14 mouse cellular contexts compared by ENCODE assay signal in the genomic region with DNA sequence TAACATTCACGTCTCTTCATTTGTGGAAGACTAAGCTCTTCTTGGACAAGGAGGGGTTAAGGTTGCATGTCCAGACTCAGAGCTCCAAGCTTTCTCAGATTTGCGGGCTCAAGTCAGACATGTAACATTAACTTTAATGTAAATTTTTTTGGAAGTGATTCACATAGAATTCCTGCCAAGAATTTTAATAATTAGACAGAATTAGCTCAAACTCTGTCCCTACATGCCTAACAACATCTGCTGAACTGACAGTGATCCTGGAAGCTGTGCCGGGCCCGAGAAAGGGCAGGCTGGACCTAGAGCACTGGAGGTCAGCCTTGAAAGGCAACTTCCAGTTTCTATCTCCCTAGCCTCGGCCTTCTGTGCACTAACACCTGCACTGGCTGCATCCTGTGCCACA.
A peak's percentile ranks its signal among the peaks of the same experiment; 100 is the strongest.
DNase-seq lines count a peak whose midpoint lies in the region; ATAC-seq and TF ChIP-seq lines count a peak whose summit lies in the region.
"Had no signal": no experiment of that assay in that cellular context is flagged by ENCODE, and none has a peak within 500 bp of the region (broad histone marks: within the 10 kb centered on the region; RNA-seq: fewer than 3 reads in every experiment).

No protein-coding gene starts in this region.

- no peak for TF ChIP-seq POLR2A in testis, adult 2 months (IDR thresholded peaks at IDR 0.05; ENCODE audit: control insufficient read depth, low read depth, low read length)

- H3K27ac ChIP-seq in hindbrain, embryonic 13.5 days = 0 out of 2 replicates have a peak overlapping the region, but pooled peaks have one; percentile 30
- no peak overlapping the region; the same call in 1 of the 2 replicates for H3K27ac ChIP-seq in hindbrain, embryonic 10.5 days
- 0 out of 2 replicates have a peak overlapping the region, but pooled peaks have one; percentile 12 for H3K27ac ChIP-seq in testis, adult 2 months (ENCODE audit: control insufficient read depth, insufficient read depth, low read depth, low read length)
- peak overlapping the region; percentile 69 for H3K27ac ChIP-seq in stomach, postnatal 0 days (replicated peaks)
- H3K27ac ChIP-seq: midbrain, embryonic 10.5 days had no signal

- no peak overlapping the region for H3K4me2 ChIP-seq in hindbrain, embryonic 13.5 days
- no peak overlapping the region for H3K4me2 ChIP-seq in stomach, postnatal 0 days (replicated peaks; ENCODE audit: low read depth)

- intact Hi-C loops in left cerebral cortex, postnatal 10 days (cut with DNase I) = no loop called here

- TF ChIP-seq CTCF in testis, adult 2 months (IDR thresholded peaks at IDR 0.05; ENCODE audit: control insufficient read depth, insufficient read depth, insufficient replicate concordance, low read depth, low read length) = no peak
- no peak for TF ChIP-seq CTCF in stomach, postnatal 0 days (IDR thresholded peaks at IDR 0.05; ENCODE audit: low read depth)

- 67% methylated on average over 5 of the region's 5 CpGs for WGBS in hindbrain, embryonic 13.5 days
- WGBS in hindbrain, embryonic 10.5 days = 75% methylated on average over 5 of the region's 5 CpGs
- WGBS in stomach, postnatal 0 days = 22% methylated on average over 5 of the region's 5 CpGs

- no peak for TF ChIP-seq EP300 in stomach, postnatal 0 days (optimal IDR thresholded peaks at IDR 0.05)

- ATAC-seq in hindbrain, embryonic 13.5 days (ENCODE audit: low FRiP score) = no peak
- ATAC-seq in stomach, postnatal 0 days (ENCODE audit: low FRiP score, low TSS enrichment) = no peak
- ATAC-seq: inflammation-experienced regulatory T-cells, adult 6 months had no signal

- H3K9me3 ChIP-seq in hindbrain, embryonic 13.5 days = no peaks in the 10 kb centered on the region
- no peaks in the 10 kb centered on the region for H3K9me3 ChIP-seq in hindbrain, embryonic 10.5 days
- no peaks in the 10 kb centered on the region for H3K9me3 ChIP-seq in stomach, postnatal 0 days (ENCODE audit: control insufficient read depth, low read length)
- H3K9me3 ChIP-seq: midbrain, embryonic 10.5 days had no signal

- peaks cover 37% of the 10 kb centered on the region for H3K4me1 ChIP-seq in hindbrain, embryonic 13.5 days (replicated peaks)
- peaks cover 37% of the 10 kb centered on the region for H3K4me1 ChIP-seq in hindbrain, embryonic 10.5 days (replicated peaks)
- peaks cover 7% of the 10 kb centered on the region for H3K4me1 ChIP-seq in testis, adult 2 months (ENCODE audit: control insufficient read depth, insufficient read depth, low read length)
- H3K4me1 ChIP-seq in stomach, postnatal 0 days (replicated peaks; ENCODE audit: control insufficient read depth, insufficient read depth) = peaks cover 8% of the 10 kb centered on the region; the same call in 1 of the 2 replicates

- no peaks in the 10 kb centered on the region for H3K36me3 ChIP-seq in hindbrain, embryonic 13.5 days
- no peaks in the 10 kb centered on the region for H3K36me3 ChIP-seq in hindbrain, embryonic 10.5 days
- H3K36me3 ChIP-seq in testis, adult 2 months (ENCODE audit: control insufficient read depth, insufficient read depth, low read length) = no peaks in the 10 kb centered on the region
- H3K36me3 ChIP-seq in stomach, postnatal 0 days (ENCODE audit: control insufficient read depth, insufficient read depth, low read length) = no peaks in the 10 kb centered on the region
- H3K36me3 ChIP-seq: midbrain, embryonic 10.5 days had no signal

- H3K9ac ChIP-seq in hindbrain, embryonic 13.5 days = no peak overlapping the region
- H3K9ac ChIP-seq in stomach, postnatal 0 days (ENCODE audit: low read length) = no peak overlapping the region

- no peak for DNase-seq in hindbrain, embryonic 10.5 days (ENCODE audit: low spot score)
- no peak for DNase-seq in testis, postnatal 10 days (ENCODE audit: low spot score)
- peak; percentile 25 to 55 for DNase-seq in kidney, postnatal 25 days
- DNase-seq in stomach, postnatal 0 days (ENCODE audit: low spot score) = no peak
- DNase-seq in left cerebral cortex, postnatal 10 days (ENCODE audit: extremely low spot score in 1 of 2, low spot score in 2 of 2) = no peak
- no peak for DNase-seq in gastrocnemius, postnatal 25 days
- DNase-seq: adrenal gland, postnatal 10 days; cerebellum, postnatal 10 days; heart, postnatal 4 days; lung, postnatal 14 days had no signal

- no peaks in the 10 kb centered on the region for H3K27me3 ChIP-seq in hindbrain, embryonic 13.5 days
- no peaks in the 10 kb centered on the region for H3K27me3 ChIP-seq in hindbrain, embryonic 10.5 days (ENCODE audit: insufficient read depth, poor library complexity, severe bottlenecking)
- no peaks in the 10 kb centered on the region for H3K27me3 ChIP-seq in testis, adult 2 months (ENCODE audit: control insufficient read depth, insufficient read depth, low read length)
- no peaks in the 10 kb centered on the region for H3K27me3 ChIP-seq in stomach, postnatal 0 days (ENCODE audit: control insufficient read depth, insufficient read depth, low read length)

- no peak overlapping the region for H3K4me3 ChIP-seq in hindbrain, embryonic 13.5 days
- no peak overlapping the region for H3K4me3 ChIP-seq in hindbrain, embryonic 10.5 days
- no peak overlapping the region for H3K4me3 ChIP-seq in testis, adult 2 months (ENCODE audit: control insufficient read depth, low read depth, low read length)
- H3K4me3 ChIP-seq in stomach, postnatal 0 days (ENCODE audit: low read depth, low read length) = no peak overlapping the region
- H3K4me3 ChIP-seq: midbrain, embryonic 10.5 days had no signal

Comparison
In these comparisons a context has a peak if more than half of its experiments do, and no peak if none do; other contexts are left out.
1. DNase-seq: peak in kidney, postnatal 25 days (2 of 2); none in hindbrain, embryonic 10.5 days (single experiment), testis, postnatal 10 days (single experiment), stomach, postnatal 0 days (single experiment), left cerebral cortex, postnatal 10 days (0 of 2) and gastrocnemius, postnatal 25 days (single experiment).